Mouse (Mus musculus): ENCODE data around the gene Dnah1. TPM values are rescaled to one million over a fixed set of nuclear protein-coding genes. Genes with fewer than 3 reads are reported as not detected.

Dnah1 gene
- polyA plus RNA-seq, 1 experiment: 0.01 TPM

DNA sequence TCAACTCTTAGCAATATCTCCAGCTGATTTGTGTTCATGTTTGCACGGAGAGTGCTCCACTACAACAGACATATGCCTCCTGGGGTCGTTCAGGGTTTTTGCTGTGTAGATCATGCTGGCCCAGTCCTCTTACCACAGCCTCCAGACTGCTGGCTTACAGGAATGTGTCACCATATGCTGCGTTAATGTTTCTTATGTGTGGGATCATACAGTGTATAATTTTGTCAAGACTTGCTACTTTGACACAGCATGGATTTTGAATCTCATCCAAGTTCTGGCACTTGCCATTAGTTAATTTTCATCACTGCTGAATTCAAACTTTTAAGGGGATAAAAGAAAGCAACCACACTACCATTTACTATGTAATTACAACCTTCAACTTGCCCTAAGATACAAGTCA lies 12.1 kb upstream of the Dnah1 start:
- TF ChIP-seq MYOG (IDR thresholded peaks at IDR 0.05; ENCODE audit: control insufficient read depth, extremely low read depth, insufficient read length): no peak
- TF ChIP-seq MAX (IDR thresholded peaks at IDR 0.05): no peak
- TF ChIP-seq USF1 (IDR thresholded peaks at IDR 0.05; ENCODE audit: low read depth): no peak
- TF ChIP-seq CTCF (IDR thresholded peaks at IDR 0.05; ENCODE audit: control insufficient read depth, insufficient read depth, insufficient read length): no peak
- TF ChIP-seq CEBPB (IDR thresholded peaks at IDR 0.05; ENCODE audit: low read depth): no peak
- no peak for TF ChIP-seq FOSL1 (IDR thresholded peaks at IDR 0.05; ENCODE audit: insufficient read depth, low read length, poor library complexity, severe bottlenecking)
- no peak for TF ChIP-seq MYOD1 (IDR thresholded peaks at IDR 0.05; ENCODE audit: control insufficient read depth, insufficient read length, low read depth)
- H3K79me3 ChIP-seq (ENCODE audit: low read depth): peaks cover 8% of the 10 kb centered on the region
- peaks cover 35% of the 10 kb centered on the region for H3K79me2 ChIP-seq (ENCODE audit: control insufficient read depth, insufficient read depth)
- H3K36me3 ChIP-seq (ENCODE audit: control insufficient read depth, insufficient read depth): no peaks in the 10 kb centered on the region
- H3K4me3 ChIP-seq (ENCODE audit: insufficient read depth, poor library complexity, severe bottlenecking): no peak overlapping the region
- H3ac ChIP-seq (ENCODE audit: control insufficient read depth, insufficient read length, low read depth): no peak overlapping the region
- H3K27me3 ChIP-seq (ENCODE audit: control insufficient read depth, insufficient read depth, insufficient read length): peaks cover 5% of the 10 kb centered on the region

DNA sequence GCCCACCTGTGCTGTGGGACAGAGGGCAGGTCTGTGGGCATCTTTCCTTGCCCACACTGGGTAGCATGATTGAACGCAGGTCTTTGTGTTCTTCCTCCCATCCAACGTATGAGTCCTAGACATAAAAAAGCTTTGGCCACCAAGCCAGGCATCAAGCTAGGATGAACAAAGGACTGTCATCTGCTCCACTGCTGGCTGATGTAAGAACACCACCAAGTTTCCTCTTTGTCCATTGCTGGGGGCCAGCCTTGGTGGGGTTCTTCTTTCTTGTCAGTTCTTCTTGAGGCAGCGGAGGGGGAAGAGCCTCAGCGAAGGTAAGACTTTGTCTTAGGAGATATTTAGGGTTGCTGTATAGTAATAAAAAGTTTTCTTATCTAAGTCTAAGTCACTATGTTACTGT lies 7.3 kb upstream of the Dnah1 start:
- Histone ChIP-seq H3K36me3 (ENCODE audit: control insufficient read depth, insufficient read depth) (no peaks in the 10 kb centered on the region), H3ac (ENCODE audit: control insufficient read depth, insufficient read length, low read depth) (no peak overlapping the region), H3K27me3 (ENCODE audit: control insufficient read depth, insufficient read depth, insufficient read length) (peaks cover 8% of the 10 kb centered on the region), H3K79me2 (ENCODE audit: control insufficient read depth, insufficient read depth) (no peaks in the 10 kb centered on the region), H3K79me3 (ENCODE audit: low read depth) (no peaks in the 10 kb centered on the region), H3K4me3 (ENCODE audit: insufficient read depth, poor library complexity, severe bottlenecking) (no peak overlapping the region)
- no peak for TF ChIP-seq MYOD1 (IDR thresholded peaks at IDR 0.05; ENCODE audit: control insufficient read depth, insufficient read length, low read depth)
- TF ChIP-seq FOSL1 (IDR thresholded peaks at IDR 0.05; ENCODE audit: insufficient read depth, low read length, poor library complexity, severe bottlenecking): no peak
- no peak for TF ChIP-seq CTCF (IDR thresholded peaks at IDR 0.05; ENCODE audit: control insufficient read depth, insufficient read depth, insufficient read length)
- TF ChIP-seq MYOG (IDR thresholded peaks at IDR 0.05; ENCODE audit: control insufficient read depth, extremely low read depth, insufficient read length): no peak
- TF ChIP-seq MAX (IDR thresholded peaks at IDR 0.05): no peak

DNA sequence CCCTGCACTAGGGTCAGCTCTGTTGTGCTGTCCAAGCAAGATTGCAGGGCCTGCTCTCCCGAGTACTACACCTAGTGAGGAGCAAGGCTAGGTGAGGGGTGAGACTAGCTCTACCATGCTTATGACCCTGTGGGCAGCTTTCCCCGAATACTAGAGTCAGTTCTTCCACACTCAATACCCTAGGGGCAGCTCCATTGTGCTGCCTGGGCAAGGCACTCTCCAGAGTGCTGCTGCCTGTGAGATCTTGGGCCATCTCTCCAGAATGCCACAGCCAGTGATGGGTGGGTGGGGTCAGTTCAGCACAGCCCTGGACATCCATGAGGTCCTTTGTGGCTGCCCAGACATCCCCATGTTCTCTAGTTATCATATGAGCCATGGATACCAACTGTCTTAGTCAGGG lies 6.0 kb upstream of the Dnah1 start:
- H3K27me3 ChIP-seq (ENCODE audit: control insufficient read depth, insufficient read depth, insufficient read length): peaks cover 8% of the 10 kb centered on the region
- H3K4me3 ChIP-seq (ENCODE audit: insufficient read depth, poor library complexity, severe bottlenecking): no peak overlapping the region
- H3K79me2 ChIP-seq (ENCODE audit: control insufficient read depth, insufficient read depth): no peaks in the 10 kb centered on the region
- no peak for TF ChIP-seq FOSL1 (IDR thresholded peaks at IDR 0.05; ENCODE audit: insufficient read depth, low read length, poor library complexity, severe bottlenecking)
- TF ChIP-seq CEBPB (IDR thresholded peaks at IDR 0.05; ENCODE audit: low read depth): no peak
- no peak for TF ChIP-seq MYOG (IDR thresholded peaks at IDR 0.05; ENCODE audit: control insufficient read depth, extremely low read depth, insufficient read length)
- no peak for TF ChIP-seq MYOD1 (IDR thresholded peaks at IDR 0.05; ENCODE audit: control insufficient read depth, insufficient read length, low read depth)
- no peak for TF ChIP-seq CTCF (IDR thresholded peaks at IDR 0.05; ENCODE audit: control insufficient read depth, insufficient read depth, insufficient read length)
- no peak for TF ChIP-seq MAX (IDR thresholded peaks at IDR 0.05)
- TF ChIP-seq USF1 (IDR thresholded peaks at IDR 0.05; ENCODE audit: low read depth): no peak
- H3K79me3 ChIP-seq (ENCODE audit: low read depth): no peaks in the 10 kb centered on the region
- H3ac ChIP-seq (ENCODE audit: control insufficient read depth, insufficient read length, low read depth): no peak overlapping the region
- H3K36me3 ChIP-seq (ENCODE audit: control insufficient read depth, insufficient read depth): no peaks in the 10 kb centered on the region

DNA sequence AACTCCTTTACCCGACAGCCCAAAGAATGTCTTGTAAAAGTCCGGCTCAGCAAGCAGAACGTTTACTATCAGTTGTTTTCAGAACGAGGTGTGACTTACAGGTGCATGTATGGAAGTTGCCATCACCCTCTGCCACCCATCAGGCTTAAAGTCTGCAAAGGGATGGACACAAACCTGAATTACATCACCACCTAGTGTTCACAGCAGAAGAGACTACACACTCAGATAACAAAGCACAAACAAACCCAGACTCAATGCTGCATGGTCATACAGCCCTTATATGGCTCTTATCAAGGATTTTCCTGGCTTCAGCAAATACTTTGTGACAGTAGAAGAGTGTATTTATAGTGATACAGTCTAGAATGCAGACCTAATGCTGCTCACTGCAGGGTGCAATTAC lies 4.0 kb upstream of the Dnah1 start:
- TF ChIP-seq CTCF (IDR thresholded peaks at IDR 0.05; ENCODE audit: control insufficient read depth, insufficient read depth, insufficient read length): no peak
- TF ChIP-seq MYOG (IDR thresholded peaks at IDR 0.05; ENCODE audit: control insufficient read depth, extremely low read depth, insufficient read length): no peak
- TF ChIP-seq MAX (IDR thresholded peaks at IDR 0.05): no peak
- TF ChIP-seq FOSL1 (IDR thresholded peaks at IDR 0.05; ENCODE audit: insufficient read depth, low read length, poor library complexity, severe bottlenecking): no peak
- no peak for TF ChIP-seq MYOD1 (IDR thresholded peaks at IDR 0.05; ENCODE audit: control insufficient read depth, insufficient read length, low read depth)
- TF ChIP-seq USF1 (IDR thresholded peaks at IDR 0.05; ENCODE audit: low read depth): no peak
- no peak for TF ChIP-seq CEBPB (IDR thresholded peaks at IDR 0.05; ENCODE audit: low read depth)

DNA sequence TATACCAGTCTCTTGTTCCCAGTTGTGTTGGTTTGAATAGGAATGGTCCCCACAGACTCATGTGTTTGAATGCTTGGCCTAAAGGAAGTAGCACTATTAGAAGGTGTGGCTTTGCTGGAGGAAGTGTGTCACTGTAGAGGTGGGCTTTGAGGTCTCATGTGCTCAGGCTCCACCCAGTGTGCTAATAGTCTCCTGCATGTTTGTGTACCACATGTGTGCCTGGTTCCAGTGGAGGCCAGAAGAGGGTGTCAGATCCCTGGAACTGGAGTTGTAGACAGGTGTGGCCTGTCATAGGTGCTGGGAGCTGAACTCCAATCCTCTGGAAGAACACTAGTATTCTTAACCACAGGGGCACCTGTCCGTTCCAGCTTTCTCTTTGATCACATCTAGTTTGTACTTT lies 3.5 kb upstream of the Dnah1 start:
- TF ChIP-seq MAX (IDR thresholded peaks at IDR 0.05) (no peak), MYOG (IDR thresholded peaks at IDR 0.05; ENCODE audit: control insufficient read depth, extremely low read depth, insufficient read length) (no peak), CEBPB (IDR thresholded peaks at IDR 0.05; ENCODE audit: low read depth) (no peak), FOSL1 (IDR thresholded peaks at IDR 0.05; ENCODE audit: insufficient read depth, low read length, poor library complexity, severe bottlenecking) (no peak), MYOD1 (IDR thresholded peaks at IDR 0.05; ENCODE audit: control insufficient read depth, insufficient read length, low read depth) (no peak), CTCF (IDR thresholded peaks at IDR 0.05; ENCODE audit: control insufficient read depth, insufficient read depth, insufficient read length) (no peak), USF1 (IDR thresholded peaks at IDR 0.05; ENCODE audit: low read depth) (no peak)
- Histone ChIP-seq H3K4me3 (ENCODE audit: insufficient read depth, poor library complexity, severe bottlenecking) (no peak overlapping the region), H3K36me3 (ENCODE audit: control insufficient read depth, insufficient read depth) (no peaks in the 10 kb centered on the region), H3ac (ENCODE audit: control insufficient read depth, insufficient read length, low read depth) (no peak overlapping the region), H3K27me3 (ENCODE audit: control insufficient read depth, insufficient read depth, insufficient read length) (peaks cover 5% of the 10 kb centered on the region), H3K79me3 (ENCODE audit: low read depth) (no peaks in the 10 kb centered on the region), H3K79me2 (ENCODE audit: control insufficient read depth, insufficient read depth) (no peaks in the 10 kb centered on the region)

More for the DNA sequence above, 4.0 kb upstream of the Dnah1 start:
- Histone ChIP-seq H3K27me3 (ENCODE audit: control insufficient read depth, insufficient read depth, insufficient read length) (peaks cover 5% of the 10 kb centered on the region), H3K4me3 (ENCODE audit: insufficient read depth, poor library complexity, severe bottlenecking) (no peak overlapping the region), H3K79me3 (ENCODE audit: low read depth) (no peaks in the 10 kb centered on the region), H3K79me2 (ENCODE audit: control insufficient read depth, insufficient read depth) (no peaks in the 10 kb centered on the region), H3K36me3 (ENCODE audit: control insufficient read depth, insufficient read depth) (no peaks in the 10 kb centered on the region), H3ac (ENCODE audit: control insufficient read depth, insufficient read length, low read depth) (no peak overlapping the region)

DNA sequence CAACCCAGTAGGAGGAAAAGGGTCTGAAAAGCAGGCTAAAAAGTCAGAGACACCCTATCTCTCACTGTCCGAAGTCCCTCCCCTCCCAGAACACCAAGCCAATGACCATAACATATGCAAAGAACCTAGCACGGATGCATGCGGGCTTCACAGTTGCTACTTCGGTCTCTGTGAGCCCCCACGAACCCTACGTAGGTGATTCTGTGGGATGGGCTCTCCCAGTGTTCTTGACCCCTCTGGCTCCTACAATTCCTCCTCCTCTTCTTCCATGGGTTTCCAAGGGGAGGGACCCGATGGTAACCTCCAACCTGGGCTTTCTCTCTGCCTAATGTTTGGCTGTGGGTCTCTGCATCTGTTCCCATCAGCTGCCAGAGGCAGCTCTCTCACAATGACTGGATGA lies 3.1 kb upstream of the Dnah1 start:
- H3K79me2 ChIP-seq (ENCODE audit: control insufficient read depth, insufficient read depth): no peaks in the 10 kb centered on the region
- no peaks in the 10 kb centered on the region for H3K36me3 ChIP-seq (ENCODE audit: control insufficient read depth, insufficient read depth)
- H3K27me3 ChIP-seq (ENCODE audit: control insufficient read depth, insufficient read depth, insufficient read length): peaks cover 5% of the 10 kb centered on the region
- H3K4me3 ChIP-seq (ENCODE audit: insufficient read depth, poor library complexity, severe bottlenecking): no peak overlapping the region
- H3K79me3 ChIP-seq (ENCODE audit: low read depth): no peaks in the 10 kb centered on the region
- no peak overlapping the region for H3ac ChIP-seq (ENCODE audit: control insufficient read depth, insufficient read length, low read depth)
- TF ChIP-seq CEBPB (IDR thresholded peaks at IDR 0.05; ENCODE audit: low read depth): no peak
- no peak for TF ChIP-seq FOSL1 (IDR thresholded peaks at IDR 0.05; ENCODE audit: insufficient read depth, low read length, poor library complexity, severe bottlenecking)
- TF ChIP-seq USF1 (IDR thresholded peaks at IDR 0.05; ENCODE audit: low read depth): no peak
- TF ChIP-seq MAX (IDR thresholded peaks at IDR 0.05): no peak
- TF ChIP-seq MYOG (IDR thresholded peaks at IDR 0.05; ENCODE audit: control insufficient read depth, extremely low read depth, insufficient read length): no peak
- TF ChIP-seq MYOD1 (IDR thresholded peaks at IDR 0.05; ENCODE audit: control insufficient read depth, insufficient read length, low read depth): no peak
- TF ChIP-seq CTCF (IDR thresholded peaks at IDR 0.05; ENCODE audit: control insufficient read depth, insufficient read depth, insufficient read length): no peak
